Mouse (Mus musculus) forebrain, embryonic 16.5 days (tissue): ENCODE measurements around the gene Wdr6. TPM values are rescaled to one million over a fixed set of nuclear protein-coding genes. Genes with fewer than 3 reads are reported as not detected.

Experiments
- ATAC-seq: fragments of 200-750 bp; cut with Nextera tagmentation; 2 replicates; pipeline ENCODE4 v1.8.0; 2017; ENCODE audit warnings: mild to moderate bottlenecking, moderate library complexity
- H3K27ac ChIP-seq: fragments of 300-500 bp; sonication (generic); 2 replicates; pipeline ENCODE4 v1.5.1; 2014; ENCODE audit warnings: low read length, control low read depth
- H3K27me3 ChIP-seq: fragments of 300-500 bp; sonication (generic); replicated peaks from 2 replicates; pipeline ENCODE4 v1.6.1; 2014; ENCODE audit warnings: low read length; ENCODE audit not compliant: control insufficient read depth, insufficient read depth
- H3K36me3 ChIP-seq: fragments of 300-500 bp; sonication (generic); 2 replicates; pipeline ENCODE4 v1.6.1; 2014; ENCODE audit not compliant: control insufficient read depth, insufficient read depth
- H3K4me1 ChIP-seq: fragments of 300-500 bp; sonication (generic); replicated peaks from 2 replicates; pipeline ENCODE4 v1.6.1; 2014; ENCODE audit warnings: low read length; ENCODE audit not compliant: control insufficient read depth, insufficient read depth
- H3K4me2 ChIP-seq: fragments of 300-500 bp; sonication (generic); 2 replicates; pipeline ENCODE4 v1.6.1; 2014; ENCODE audit warnings: mild to moderate bottlenecking, low read length, control low read depth
- H3K4me3 ChIP-seq: fragments of 300-500 bp; sonication (generic); replicated peaks from 2 replicates; pipeline ENCODE4 v1.5.1; 2014; ENCODE audit warnings: mild to moderate bottlenecking, low read length, control low read depth
- H3K9ac ChIP-seq: fragments of 300-500 bp; sonication (generic); replicated peaks from 2 replicates; pipeline ENCODE4 v1.6.1; 2014; ENCODE audit warnings: low read depth, low read length, control low read depth
- H3K9me3 ChIP-seq: fragments of 300-500 bp; sonication (generic); 2 replicates; pipeline ENCODE4 v1.6.1; 2016; ENCODE audit warnings: low read length; ENCODE audit not compliant: control insufficient read depth
- WGBS: fragments of 180-500 bp; shearing (Covaris S2); extraction: QIAGEN DNeasy Blood & Tissue Kit; methylation state at CpG from one replicate; pipeline ENCODE4 v1.1.7; 2014; 5-methylcytosine and 5-hydroxymethylcytosine counted together
- polyA plus RNA-seq: library from polyadenylated mRNA; unstranded; fragments of >200 nt; fragmentation: Nextera tagmentation; extraction: Ambion mirVana; gene quantifications from 2 replicates; pipeline ENCODE4 v1.2.1, GENCODE M21; 2015

Gene Wdr6
- polyA plus RNA-seq, 1 experiment from 2014 or later, result 267 TPM

DNA sequence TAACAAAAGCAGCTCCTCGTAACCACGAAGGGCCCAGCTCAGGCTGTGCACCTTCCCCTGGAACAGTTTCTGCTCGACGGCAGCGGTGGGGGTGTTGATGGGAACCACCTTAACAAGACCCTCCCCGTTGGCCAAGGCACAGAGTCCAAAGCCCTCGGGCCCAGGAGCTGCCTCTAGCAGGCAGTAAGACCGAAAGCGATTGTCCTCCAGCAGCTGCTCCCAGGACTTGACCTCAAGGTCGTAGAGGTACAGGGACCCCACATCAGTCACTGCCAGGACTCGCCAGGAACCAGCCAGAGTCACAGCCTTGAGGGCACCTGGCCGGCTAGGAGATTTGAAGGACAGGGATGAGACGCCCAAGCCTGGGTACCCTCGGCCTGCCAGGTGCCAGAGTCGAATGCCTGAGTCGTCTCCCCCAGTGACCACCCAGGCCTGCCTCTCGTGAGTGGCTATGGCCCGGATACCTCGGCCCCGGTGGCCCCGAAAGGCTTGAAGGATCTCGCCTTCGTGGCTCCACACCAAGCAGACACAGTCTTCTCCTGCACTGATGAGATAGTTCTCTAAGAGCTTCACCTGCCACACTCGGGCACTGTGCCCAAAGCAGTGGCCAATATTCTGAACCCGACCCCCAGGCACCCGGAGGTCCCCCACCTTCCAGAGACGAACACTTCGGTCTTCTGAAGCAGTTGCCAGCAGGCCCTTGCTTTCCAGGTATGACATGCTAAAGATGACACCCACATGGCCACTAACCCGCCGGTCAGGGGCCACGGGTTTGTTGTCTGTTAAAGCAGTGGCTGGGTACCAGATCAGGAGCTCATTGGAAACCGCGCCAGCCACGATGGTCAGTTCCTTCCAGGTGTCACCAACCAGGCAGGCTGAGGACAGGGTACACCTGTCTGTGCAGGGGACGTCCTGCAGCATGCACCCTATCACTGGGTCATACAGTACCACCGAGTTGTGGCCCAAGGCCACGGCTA is 2.9 kb downstream of the Wdr6 start:
- ATAC-seq, result no peak
- Histone ChIP-seq H3K27me3 (no peaks in the 10 kb centered on the region), H3K4me2 (no peak overlapping the region), H3K4me1 (peaks cover 44% of the 10 kb centered on the region), H3K9me3 (no peaks in the 10 kb centered on the region), H3K4me3 (no peak overlapping the region), H3K9ac (no peak overlapping the region; the same call in 1 of the 2 replicates), H3K36me3 (peaks cover 33% of the 10 kb centered on the region), H3K27ac (no peak overlapping the region)
- 90% methylated on average over 37 of the region's 37 CpGs for WGBS

DNA sequence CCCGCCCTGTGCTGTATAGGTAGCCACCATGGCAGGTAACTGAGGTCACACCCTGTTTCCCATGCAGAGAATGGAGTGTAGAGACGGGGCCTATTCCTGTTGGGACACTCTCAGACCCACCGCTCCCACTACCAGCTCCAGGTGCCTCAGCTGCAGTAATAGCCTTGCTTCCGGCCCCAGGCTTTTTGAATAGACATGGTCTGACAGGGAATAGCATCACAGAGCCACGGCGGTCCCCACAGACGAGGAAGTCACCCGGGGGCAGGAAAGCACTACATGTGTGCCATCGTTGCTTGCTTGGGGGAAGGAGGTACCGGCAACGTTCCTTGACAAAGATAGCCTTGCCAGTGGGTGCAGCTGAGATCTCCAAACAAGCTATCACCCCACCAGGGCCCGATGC is 3.6 kb downstream of the Wdr6 start:
- Histone ChIP-seq H3K9ac (no peak overlapping the region), H3K4me2 (no peak overlapping the region), H3K4me3 (no peak overlapping the region), H3K9me3 (no peaks in the 10 kb centered on the region), H3K4me1 (peaks cover 50% of the 10 kb centered on the region), H3K36me3 (peaks cover 33% of the 10 kb centered on the region), H3K27me3 (no peaks in the 10 kb centered on the region), H3K27ac (no peak overlapping the region)
- 90% methylated on average over 12 of the region's 12 CpGs for WGBS
- no peak for ATAC-seq

DNA sequence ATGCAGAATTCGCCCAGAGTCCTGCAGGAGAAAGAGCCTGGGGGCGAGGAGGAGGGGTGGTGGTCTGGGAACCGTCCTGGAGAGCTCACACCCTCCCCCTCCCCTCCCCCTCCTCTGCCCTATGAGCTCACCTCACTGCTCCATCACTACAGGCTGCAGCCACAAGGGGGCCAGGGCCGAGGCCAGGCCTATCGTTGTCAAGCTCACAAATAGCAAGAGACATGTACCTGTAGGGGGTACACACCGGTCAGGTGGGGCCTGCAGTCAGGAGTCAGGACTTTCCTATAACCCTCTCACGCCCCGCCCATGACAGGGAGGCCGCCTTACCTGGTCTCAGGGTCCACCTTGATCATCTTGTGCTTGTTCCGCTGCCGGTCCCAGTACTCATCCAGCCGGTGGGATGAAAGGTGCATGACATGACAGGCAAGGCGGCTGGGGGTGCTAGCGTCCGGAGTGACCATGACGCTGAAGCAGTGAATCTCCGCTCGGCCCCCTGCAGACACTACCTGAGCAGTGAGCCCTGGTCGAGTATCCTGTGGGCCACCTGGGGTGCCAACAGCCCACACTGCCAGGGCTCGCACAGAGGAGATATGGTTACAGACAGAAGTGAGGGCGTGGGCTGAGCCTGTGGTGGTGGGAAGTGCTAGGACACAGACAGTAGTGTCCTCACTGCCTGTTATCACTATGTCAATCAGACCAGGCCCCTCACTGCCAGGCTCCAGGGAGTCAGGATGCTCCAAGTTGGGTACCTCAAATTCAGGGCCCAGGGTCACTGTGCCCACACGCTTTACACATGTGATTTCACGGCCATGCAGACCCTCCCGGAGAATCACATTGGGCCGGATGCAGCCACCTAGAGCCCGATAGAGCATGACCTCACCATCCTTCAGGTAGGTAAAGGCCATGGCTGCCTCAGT is 4.5 kb downstream of the Wdr6 start:
- peaks cover 51% of the 10 kb centered on the region for H3K4me1 ChIP-seq
- no peak for ATAC-seq
- peaks cover 33% of the 10 kb centered on the region for H3K36me3 ChIP-seq
- 0 out of 2 replicates have a peak overlapping the region, but pooled peaks have one; percentile 1 for H3K9ac ChIP-seq
- no peak overlapping the region for H3K27ac ChIP-seq
- no peaks in the 10 kb centered on the region for H3K27me3 ChIP-seq
- no peak overlapping the region for H3K4me2 ChIP-seq
- 46% methylated on average over 26 of the region's 26 CpGs for WGBS
- no peak overlapping the region for H3K4me3 ChIP-seq
- H3K9me3 ChIP-seq, result no peaks in the 10 kb centered on the region

DNA sequence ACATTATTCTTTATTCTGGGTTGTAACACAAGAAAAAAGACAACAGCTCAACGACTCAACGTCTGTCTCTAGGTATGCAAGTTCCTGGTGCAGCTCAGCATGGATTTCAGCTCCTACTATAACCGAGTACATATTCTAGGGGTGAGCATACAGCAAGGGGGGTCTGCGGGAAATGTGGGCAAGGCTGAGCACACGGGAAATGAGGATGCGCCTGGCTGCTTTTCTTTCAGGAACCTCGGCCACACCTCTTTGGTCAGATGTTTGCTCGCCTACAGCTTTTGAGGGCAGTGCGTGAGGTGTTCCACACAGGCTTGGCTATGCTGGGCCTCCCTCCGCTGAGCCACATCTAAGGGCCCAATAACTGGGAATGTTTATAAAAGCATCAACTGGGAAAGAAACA is 6.2 kb downstream of the Wdr6 start:
- Histone ChIP-seq H3K9me3 (no peaks in the 10 kb centered on the region), H3K9ac (no peak overlapping the region), H3K4me2 (no peak overlapping the region), H3K36me3 (peaks cover 33% of the 10 kb centered on the region), H3K4me3 (no peak overlapping the region), H3K27me3 (no peaks in the 10 kb centered on the region), H3K4me1 (peaks cover 54% of the 10 kb centered on the region), H3K27ac (no peak overlapping the region)
- 83% methylated on average over 10 of the region's 10 CpGs for WGBS
- no peak for ATAC-seq

DNA sequence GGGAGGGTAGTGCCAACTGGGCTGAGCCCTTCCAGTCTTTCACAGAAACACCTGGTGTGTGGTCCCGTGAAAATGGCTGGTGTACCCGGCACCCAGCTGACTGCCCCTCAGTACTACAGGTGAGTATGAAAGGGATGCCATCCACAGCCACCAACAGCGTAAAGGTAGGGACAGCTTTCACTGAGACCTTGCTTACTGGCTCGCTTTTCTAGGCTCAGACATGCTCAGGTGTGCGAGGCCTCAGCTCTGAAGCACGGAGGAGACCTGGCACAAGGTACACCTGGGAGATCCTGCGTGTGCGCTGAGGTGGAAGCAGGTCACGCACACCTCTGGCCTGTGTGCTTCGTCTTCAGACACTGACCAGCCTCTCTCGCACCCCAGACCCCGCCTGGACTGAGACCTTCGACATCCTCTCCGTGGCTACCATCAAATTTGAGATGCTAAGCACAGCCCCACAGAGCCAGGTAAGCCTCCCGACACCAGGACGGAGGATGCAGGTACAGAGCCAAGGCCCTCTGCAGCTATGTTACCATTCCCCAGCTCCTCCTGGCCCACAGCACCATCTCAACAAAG is 7.1 kb downstream of the Wdr6 start:
- Histone ChIP-seq H3K4me3 (no peak overlapping the region), H3K4me1 (peaks cover 45% of the 10 kb centered on the region), H3K27me3 (no peaks in the 10 kb centered on the region), H3K9ac (no peak overlapping the region), H3K36me3 (peaks cover 33% of the 10 kb centered on the region), H3K27ac (no peak overlapping the region), H3K9me3 (no peaks in the 10 kb centered on the region), H3K4me2 (no peak overlapping the region)
- no peak for ATAC-seq
- 94% methylated on average over 16 of the region's 16 CpGs for WGBS

DNA sequence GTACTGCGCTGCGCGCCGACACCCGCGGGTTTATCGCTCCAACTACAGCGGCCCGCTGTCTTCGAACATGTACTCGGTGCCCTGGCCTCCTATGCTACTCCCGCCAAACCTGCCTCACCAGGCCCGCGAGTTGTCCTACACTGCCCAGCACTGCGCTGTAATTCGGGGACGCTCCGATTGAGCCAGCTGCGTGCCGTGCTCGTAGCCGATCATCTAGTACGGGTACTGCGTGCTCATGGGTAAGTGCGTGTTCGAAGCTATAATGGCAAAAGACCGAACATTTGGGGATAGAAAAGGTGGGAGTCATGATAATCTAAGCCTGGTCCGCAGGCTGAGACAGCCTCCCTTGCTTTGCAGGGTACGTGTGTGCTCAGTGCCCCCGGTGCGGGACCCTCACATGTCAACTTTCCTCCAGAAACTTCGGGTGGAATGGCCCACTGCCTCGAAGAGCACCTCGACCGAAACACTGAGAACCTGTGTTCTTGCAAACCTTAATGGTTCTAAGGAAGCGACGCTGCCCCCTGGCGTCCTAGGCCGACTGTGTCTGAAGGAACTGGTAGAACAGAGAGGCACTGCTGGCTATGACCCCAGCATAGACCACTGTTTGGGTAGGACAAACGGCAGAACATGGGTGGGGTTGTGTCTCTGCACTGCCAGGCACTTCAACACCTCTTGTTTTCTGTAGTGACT is 8.2 kb downstream of the Wdr6 start:
- 2% methylated on average over 40 of the region's 40 CpGs for WGBS
- H3K27ac ChIP-seq, result peak overlapping the region; percentile 11; the same call in 1 of the 2 replicates
- H3K4me3 ChIP-seq, result peak overlapping the region; percentile 49
- peak overlapping the region; percentile 48 for H3K9ac ChIP-seq
- H3K4me2 ChIP-seq, result peak overlapping the region; percentile 83
- peaks cover 33% of the 10 kb centered on the region for H3K36me3 ChIP-seq
- H3K9me3 ChIP-seq, result no peaks in the 10 kb centered on the region
- ATAC-seq, result no peak; the same call in 1 of the 2 replicates
- peaks cover 47% of the 10 kb centered on the region for H3K4me1 ChIP-seq
- no peaks in the 10 kb centered on the region for H3K27me3 ChIP-seq

DNA sequence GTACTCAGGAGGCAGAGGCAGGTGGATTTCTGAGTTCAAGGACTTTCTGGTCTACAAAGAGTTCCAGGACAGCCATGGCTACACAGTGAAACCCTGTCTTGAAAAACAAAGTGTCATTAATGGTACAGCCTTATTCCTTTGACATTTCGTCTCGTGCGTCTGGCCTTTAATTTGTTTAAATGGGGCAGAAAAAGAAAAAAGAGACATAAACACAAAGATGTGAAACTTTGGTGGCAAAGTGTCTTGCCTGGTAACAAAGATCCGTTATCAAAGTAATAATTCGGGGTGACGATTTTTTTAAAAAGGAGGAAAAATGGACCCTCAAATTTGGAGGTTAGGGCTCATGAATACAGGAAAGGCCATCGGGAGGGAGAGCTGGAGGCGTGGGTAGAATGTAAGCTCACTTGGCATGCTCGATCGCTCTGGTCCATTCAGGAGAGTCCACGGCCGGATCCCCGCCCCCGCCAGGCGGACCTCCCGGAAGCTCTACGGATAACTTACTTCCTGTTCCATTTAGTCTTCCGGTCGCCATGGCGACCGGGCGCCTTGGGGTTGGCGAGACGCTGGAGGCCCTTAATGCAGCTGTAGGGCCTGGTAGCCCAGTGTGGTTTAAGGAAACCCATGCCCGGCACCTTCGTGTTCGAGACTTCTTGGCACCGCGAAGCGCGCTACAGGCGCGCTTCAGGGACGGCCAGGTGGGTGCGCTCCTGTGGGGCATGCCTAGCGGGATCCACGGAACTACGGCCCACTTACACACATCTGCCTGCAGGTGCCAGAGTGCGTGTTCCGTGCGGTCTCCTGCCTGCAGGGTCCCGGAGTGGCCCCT is 8.9 kb downstream of the Wdr6 start, which contains the start of gene Dalrd3:
TSS of gene Dalrd3 (plus strand) at position 506 of the 826 bp plus-strand sequence.
- peak within 1 kb of the TSS; percentile 48 for H3K9ac ChIP-seq
- no peaks in the 10 kb centered on the region for H3K9me3 ChIP-seq
- peak within 1 kb of the TSS; percentile 83 for H3K4me2 ChIP-seq
- H3K27ac ChIP-seq, result peak within 1 kb of the TSS; percentile 26
- peak; percentile 64 for ATAC-seq
- peaks cover 44% of the 10 kb centered on the region for H3K4me1 ChIP-seq
- 5% methylated on average over 42 of the region's 42 CpGs for WGBS
- peaks cover 30% of the 10 kb centered on the region for H3K36me3 ChIP-seq
- peak within 1 kb of the TSS; percentile 49 for H3K4me3 ChIP-seq
- no peaks in the 10 kb centered on the region for H3K27me3 ChIP-seq

DNA sequence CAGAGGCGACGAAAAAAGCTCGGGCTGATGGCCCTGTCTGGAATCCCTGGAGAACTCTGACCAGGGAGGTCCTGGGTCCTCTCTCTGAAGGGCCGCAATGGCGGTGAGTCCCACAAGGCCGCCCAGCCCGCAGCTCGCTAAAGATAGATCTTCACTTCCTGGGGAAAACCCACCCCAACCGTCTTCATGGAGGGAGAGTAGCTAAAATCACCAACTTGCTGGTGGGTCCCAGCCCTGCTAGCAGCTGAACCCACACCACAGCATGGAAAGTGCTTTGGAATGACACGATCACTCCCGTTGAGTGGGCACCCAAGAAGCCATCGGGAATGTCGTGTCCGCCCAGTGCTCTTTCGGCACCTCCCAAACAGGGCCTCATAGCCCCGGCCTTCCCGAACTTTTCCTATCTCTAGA is 10.0 kb downstream of the Wdr6 start:
- WGBS, result 80% methylated on average over 17 of the region's 17 CpGs
- Histone ChIP-seq H3K27ac (no peak overlapping the region), H3K36me3 (peaks cover 33% of the 10 kb centered on the region), H3K4me1 (peaks cover 38% of the 10 kb centered on the region), H3K9me3 (no peaks in the 10 kb centered on the region), H3K4me3 (no peak overlapping the region), H3K4me2 (peak overlapping the region; percentile 84; the same call in 1 of the 2 replicates), H3K27me3 (no peaks in the 10 kb centered on the region), H3K9ac (no peak overlapping the region)
- no peak for ATAC-seq
